Mouse (Mus musculus) bone marrow macrophage, adult 2 months (primary cell): ENCODE measurements around the gene Uhrf2.

Source experiments
- CTCF ChIP-seq: IDR thresholded peaks from 2 replicates; pipeline ENCODE4 v1.5.1; 2012; ENCODE audit warnings: low read depth, mild to moderate bottlenecking, low read length, moderate library complexity
- POLR2A ChIP-seq: IDR thresholded peaks from 2 replicates; pipeline ENCODE4 v1.6.1; 2012; ENCODE audit warnings: mild to moderate bottlenecking, low read depth, low read length, borderline replicate concordance

DNA sequence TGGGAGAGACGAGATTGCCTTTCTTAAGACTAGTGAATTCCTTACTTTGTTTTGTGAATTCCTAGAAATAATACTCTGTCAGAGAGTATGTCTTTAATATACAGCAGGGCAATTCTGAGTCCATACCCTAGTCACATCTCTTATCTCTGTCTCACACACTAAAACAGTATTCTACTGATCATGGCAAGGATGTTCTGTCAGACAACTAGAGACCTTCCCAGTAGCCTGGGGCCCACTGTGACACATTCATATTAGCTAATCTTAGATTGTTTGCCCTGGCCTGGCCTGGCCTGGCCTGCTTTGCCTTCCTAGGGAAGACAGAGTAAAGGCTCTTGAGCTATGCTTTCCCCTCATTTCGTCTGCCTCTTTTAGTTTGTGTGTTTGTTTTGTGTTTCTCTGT is 20.3 kb downstream of the Uhrf2 start:
- TF ChIP-seq POLR2A, result no peak
- no peak for TF ChIP-seq CTCF
